Mouse (Mus musculus) ES-Bruce4 (cell line): ENCODE data around the gene Yy2.

Experiments
- CTCF ChIP-seq: IDR thresholded peaks from one replicate; pipeline ENCODE4 v1.8.1; 2011; ENCODE audit warnings: low read depth, low read length
- EP300 ChIP-seq: IDR thresholded peaks from 2 replicates; pipeline ENCODE4 v1.6.1; 2011; ENCODE audit warnings: low read depth, low read length; ENCODE audit not compliant: insufficient read depth
- POLR2A ChIP-seq: IDR thresholded peaks from one replicate; pipeline ENCODE4 v1.8.1; 2011; ENCODE audit warnings: low read length; ENCODE audit not compliant: insufficient read depth

DNA sequence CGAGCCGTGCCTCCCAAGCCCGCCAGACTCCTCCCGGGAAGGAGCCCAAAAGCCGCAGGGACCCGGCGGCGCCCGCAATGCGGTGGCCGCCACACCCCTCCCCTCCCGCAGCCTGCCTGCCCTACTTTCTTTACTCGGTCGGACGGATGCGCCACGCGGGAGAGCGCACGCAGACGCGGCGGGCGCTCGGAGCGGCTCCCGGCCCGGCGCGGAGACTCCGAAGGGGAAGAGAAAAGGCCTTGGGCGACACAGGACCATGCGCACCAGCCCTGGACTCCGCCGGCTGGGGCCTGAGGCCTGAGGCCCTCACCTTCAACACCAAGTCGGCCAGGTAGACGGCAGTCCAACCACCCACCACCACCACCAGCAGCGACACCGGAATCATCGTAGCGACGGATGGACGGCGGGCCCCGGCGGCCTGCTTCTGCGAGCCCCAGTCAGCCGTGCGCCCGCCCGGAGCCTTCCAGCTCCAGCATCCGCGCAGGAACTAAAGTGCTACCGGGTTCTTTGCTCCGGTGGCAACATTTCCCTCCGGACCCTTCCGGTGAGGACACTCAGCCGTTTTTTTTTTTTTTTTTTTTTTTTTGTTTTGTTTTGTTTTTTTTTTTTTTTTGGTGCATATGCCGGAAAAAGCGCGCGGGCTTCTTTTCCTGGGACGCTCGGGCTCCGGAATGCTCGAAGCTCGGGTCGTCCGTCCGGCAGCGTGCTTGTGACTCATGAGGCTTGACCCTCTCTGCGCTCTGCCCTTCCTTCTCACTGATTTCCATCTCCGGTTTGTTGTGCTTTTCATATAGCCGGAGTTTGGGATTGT is 29.6 kb upstream of the Yy2 start, which contains the start of gene Mbtps2:
- no peak for TF ChIP-seq CTCF
- no peak for TF ChIP-seq POLR2A
- no peak for TF ChIP-seq EP300
